Mouse (Mus musculus) midbrain, embryonic 16.5 days (tissue): ENCODE results near the gene Tcf15. TPM values are rescaled to one million over a fixed set of nuclear protein-coding genes. Genes with fewer than 3 reads are reported as not detected.

Experiments used
- polyA plus RNA-seq: library from polyadenylated mRNA; unstranded; fragments of >200 nt; fragmentation: Nextera tagmentation; extraction: Ambion mirVana; gene quantifications from 2 replicates; pipeline ENCODE4 v1.2.1, GENCODE M21; 2015

The Tcf15 gene
- polyA plus RNA-seq, 1 experiment from 2014 or later: 0.69 TPM

Other genes starting within 250 kb of the Tcf15 start
- gene Angpt4, start 232.4 kb upstream of the Tcf15 start, polyA plus RNA-seq: 0.14 and 0.30 TPM in 2 replicates
- gene Fam110a, start 163.3 kb upstream of the Tcf15 start, polyA plus RNA-seq: 57.5 and 59.1 TPM in 2 replicates
- 1.0 and 1.4 TPM in 2 replicates for gene Slc52a3, start 147.1 kb upstream of the Tcf15 start, polyA plus RNA-seq
- gene Scrt2, start 62.0 kb upstream of the Tcf15 start, polyA plus RNA-seq: 5.8 and 7.7 TPM in 2 replicates
- 21.8 and 25.4 TPM in 2 replicates for gene Srxn1, start 38.0 kb upstream of the Tcf15 start, polyA plus RNA-seq
- gene Csnk2a1, start 83.3 kb downstream of the Tcf15 start, polyA plus RNA-seq: 107 and 116 TPM in 2 replicates
- gene Tbc1d20, start 150.3 kb downstream of the Tcf15 start, polyA plus RNA-seq: 33.6 and 34.2 TPM in 2 replicates
- gene Rbck1, start 189.1 kb downstream of the Tcf15 start, polyA plus RNA-seq: 101 and 104 TPM in 2 replicates
- 1.9 and 2.4 TPM in 2 replicates for gene Trib3, start 200.5 kb downstream of the Tcf15 start, polyA plus RNA-seq
- gene Nrsn2, start 233.1 kb downstream of the Tcf15 start, polyA plus RNA-seq: 50.8 and 64.8 TPM in 2 replicates